Mouse (Mus musculus) gastrocnemius, adult 8-10 months (tissue): ENCODE measurements at regions not wholly inside any gene's neighbourhood (a gene's known extent, or its start where the extent isn't known, plus 50 kb on each side); places are given as distances from the start of the nearest gene placed in this dataset.
"Not testable (repeated sequence)": the region's sequence is repeated elsewhere in the genome, so short reads cannot be mapped to it uniquely, and the experiment has no call there.

ENCODE experiments used
- DNase-seq, 2 experiments: peaks; one replicate each; pipeline ENCODE4 v3.0.0; 2022; ENCODE audit warnings: low spot score in 2 of 2

DNA sequence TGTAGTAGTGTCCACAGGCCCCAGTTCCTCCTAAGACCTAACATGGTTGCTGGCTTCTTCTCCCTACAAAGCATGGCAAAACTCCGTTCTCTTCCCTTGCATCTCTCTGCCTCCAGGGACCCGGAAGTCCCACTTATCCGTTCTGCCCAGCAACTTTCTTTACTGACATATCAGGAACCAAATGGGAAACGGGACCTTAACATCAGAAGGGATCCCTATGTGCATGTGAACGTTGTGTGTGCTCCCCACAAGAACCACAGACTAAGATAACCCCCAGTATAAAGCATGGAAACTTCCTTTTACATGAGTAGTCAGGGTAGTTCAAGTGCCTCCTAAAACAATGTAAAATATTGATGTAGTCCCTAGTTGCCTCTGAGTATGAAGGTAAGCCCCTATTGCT is 61.6 kb downstream of the Zxdb start:
- no peak for DNase-seq

GRCm38 (mm10) chrX:94788331-94788920 is 64.1 kb downstream of the Zxdb start:
- no peak for DNase-seq

- not testable (repeated sequence) for DNase-seq
Measured at GRCm38 (mm10) chrX:94796845-94797244, 72.5 kb downstream of the Zxdb start.

- not testable (repeated sequence) for DNase-seq
Measured at GRCm38 (mm10) chrX:94797348-94798182, 73.2 kb downstream of the Zxdb start.

DNA sequence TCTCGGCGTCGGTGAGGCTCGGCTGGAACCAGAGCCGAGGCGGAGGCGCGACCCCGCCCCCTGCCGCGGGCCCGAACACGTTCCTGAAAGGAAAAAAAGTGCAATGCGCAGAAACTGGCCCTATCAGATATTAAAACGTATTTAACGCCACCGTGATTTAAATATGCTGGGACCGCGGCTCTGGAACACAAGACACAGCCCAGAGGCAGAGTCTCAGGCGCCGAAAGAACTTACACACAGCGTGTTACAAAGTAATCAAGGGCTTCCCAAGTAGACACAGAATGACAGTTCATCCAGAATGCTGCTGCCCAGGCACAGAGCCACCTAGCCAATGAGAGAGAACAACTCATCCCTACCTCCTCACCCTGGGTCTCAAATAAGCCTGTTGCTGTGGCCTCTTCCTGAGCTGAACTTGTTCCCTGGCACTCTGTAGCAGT is 73.8 kb downstream of the Zxdb start:
- not testable (repeated sequence) for DNase-seq

DNA sequence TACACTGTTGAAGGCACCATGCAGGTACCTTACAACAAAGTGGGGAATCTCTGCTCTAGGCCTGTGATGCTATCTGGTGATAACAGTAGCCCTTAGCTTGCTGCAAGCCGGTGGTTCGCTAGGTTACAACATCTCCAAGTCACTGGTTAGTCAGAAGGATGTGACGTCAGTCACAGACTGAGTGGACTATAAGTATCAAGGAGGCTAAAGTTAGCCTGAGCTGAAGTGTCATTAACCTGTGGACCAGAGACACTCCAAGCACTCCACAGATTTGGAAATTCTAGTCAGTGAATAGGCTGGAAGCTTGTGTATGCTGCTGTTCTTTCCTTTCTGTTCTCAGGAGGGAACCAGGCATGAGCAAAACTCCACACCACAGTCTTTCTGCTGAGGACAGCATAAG is 88.4 kb downstream of the Zxdb start:
- DNase-seq: not testable (repeated sequence)

DNA sequence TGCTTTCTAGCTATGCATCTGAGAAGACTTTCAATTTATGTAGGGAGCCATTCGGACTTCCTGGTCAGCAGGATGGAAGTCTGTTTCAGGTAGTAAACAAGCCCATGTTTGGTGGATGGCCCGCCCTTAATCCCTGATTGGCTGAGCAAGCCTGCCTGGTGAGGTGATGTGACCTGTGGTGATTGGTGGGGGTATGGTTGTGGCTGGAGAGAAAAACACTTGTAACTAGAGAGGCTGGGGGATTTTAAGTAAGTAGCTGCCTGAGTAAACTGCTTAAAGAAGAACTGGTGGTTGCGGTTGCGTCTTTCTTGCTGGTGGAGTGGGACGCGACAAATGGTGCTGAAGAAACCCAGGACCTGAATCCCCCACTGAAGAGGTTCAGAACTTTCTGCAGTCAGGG is 103.2 kb downstream of the Zxdb start:
- DNase-seq: not testable (repeated sequence)

DNA sequence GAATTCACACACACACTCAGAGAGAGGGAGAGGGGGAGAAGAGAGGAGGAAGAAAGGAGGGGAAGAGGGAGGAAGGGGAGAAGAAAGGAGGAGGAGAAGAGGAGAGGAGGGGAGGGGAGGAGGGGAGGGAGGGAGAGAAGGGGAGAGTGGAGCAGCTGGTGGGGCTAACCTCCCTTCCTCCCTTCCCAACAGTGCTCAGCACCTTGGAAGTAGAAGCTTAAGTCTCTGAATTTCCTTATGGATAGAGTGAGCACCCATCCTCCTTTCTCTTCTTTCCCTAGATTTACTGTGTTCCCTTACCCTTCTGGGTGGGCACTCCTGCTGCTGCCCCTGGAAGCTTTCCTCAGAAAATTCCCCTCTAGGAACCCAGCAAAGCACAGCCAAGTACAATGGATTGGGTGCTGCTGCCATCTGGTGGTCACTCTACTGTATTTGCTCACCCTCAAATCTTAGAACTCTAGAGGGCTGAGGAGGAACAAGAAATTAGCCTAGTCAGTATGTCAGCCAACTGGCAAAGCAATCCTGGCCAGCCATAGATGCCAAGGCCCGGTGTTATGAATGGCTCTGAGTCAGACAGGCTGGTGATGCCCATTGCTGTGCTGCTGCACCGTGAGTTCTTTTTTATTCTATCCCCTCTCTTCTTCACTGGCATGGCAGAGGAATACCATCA is 119.9 kb downstream of the Zxdb start:
- DNase-seq: peak in 1 of 2 experiments; percentile 3

- not testable (repeated sequence) for DNase-seq
Measured at GRCm38 (mm10) chrX:94849549-94849948, 125.2 kb downstream of the Zxdb start.

- DNase-seq: no peak
Measured at GRCm38 (mm10) chrX:94857501-94857900, 133.1 kb downstream of the Zxdb start.

DNA sequence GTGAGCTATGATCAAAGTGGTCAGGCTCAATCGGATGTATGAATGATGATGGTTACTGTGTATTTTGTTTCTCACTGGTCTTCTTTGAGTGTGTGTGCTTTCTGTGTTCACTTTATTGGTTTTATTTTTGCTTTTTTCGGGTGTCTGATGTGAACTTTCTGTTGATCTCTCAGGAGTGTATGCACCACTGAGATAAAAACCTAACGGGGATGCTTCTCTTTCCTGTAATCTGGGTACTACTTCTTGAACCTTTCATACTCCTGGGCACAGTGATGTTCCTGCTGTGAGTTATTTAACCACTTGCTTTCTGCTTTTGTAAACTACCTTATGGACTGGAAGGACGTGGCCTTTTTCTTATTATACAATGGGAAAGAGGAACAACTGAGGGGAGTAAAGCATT is 133.6 kb downstream of the Zxdb start:
- no peak for DNase-seq

GRCm38 (mm10) chrX:94863123-94863522 is 138.8 kb downstream of the Zxdb start:
- DNase-seq: no peak

GRCm38 (mm10) chrX:94865531-94866502 is 141.4 kb downstream of the Zxdb start:
- DNase-seq: peak; percentile 80 to 82

- DNase-seq: peak in 1 of 2 experiments; percentile 18
Measured at GRCm38 (mm10) chrX:94883547-94883946, 142.9 kb downstream of the Spin4 start.
